Mouse (Mus musculus) kidney, postnatal 10 days (tissue): ENCODE results near the gene Akap6.

Source experiments
- DNase-seq: peaks from one replicate; pipeline ENCODE4 v3.0.0; 2021; ENCODE audit warnings: mixed read lengths

The Akap6 gene

GRCm38 (mm10) chr12:52922510-52922909, 223.3 kb downstream of the Akap6 start:
- no peak for DNase-seq

DNA sequence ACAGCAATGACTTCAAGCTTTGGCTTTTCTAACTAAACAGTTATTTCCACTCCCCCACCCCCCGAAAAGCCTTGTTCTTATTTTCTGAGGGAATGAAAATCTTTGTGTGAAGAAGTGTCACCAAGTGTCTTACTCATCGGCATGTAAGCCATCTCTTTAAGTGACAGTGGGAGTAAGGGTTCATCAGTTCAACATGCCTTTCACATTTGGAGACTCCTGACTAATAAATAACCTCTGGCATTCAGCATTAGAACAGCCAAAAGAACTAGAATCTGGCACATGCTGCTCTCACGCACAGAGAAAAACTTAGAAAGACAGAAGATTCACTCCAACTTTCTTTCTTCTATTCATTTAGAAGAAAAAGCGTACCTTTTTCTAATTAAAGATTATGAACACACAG, 226.3 kb downstream of the Akap6 start:
- DNase-seq = no peak

DNA sequence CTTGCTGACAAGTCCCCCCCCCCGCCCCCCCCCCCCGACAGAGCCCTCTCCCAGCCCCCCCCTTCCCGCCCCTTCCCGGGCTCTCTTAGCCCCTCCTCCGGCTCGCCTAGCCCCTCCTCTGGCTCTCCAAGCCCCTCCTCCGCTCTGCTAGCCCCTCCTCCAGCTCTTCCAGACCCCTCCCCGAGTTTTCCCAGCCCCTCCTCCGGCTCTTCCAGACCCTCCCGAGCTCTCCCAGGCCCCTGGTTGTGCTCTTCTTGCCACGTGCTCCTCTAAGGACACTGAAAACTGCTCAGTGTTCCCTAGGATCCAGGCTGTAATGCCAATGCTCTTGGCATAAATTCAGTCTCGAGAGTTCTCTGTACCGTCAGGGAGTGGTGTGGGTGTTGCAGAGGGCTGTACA, 234.6 kb downstream of the Akap6 start:
- no peak for DNase-seq

DNA sequence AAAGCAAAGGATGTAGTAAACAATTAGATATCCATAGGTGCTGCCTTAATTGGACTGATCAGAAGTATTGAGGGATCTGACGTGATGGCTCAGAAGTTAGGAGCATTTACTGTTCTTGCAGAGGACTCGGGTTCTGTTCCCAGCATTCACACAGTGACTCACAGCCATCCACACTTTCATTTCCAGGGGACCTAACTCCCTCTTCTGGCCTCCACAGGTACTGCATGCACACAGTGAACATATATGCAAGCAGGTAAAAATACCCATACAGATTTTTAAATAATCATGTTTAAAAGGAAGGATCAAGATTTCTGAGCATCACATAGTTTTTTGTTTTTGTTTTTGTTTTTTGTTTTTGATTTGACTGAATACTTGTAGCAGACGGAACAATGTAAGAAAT, 235.8 kb downstream of the Akap6 start:
- DNase-seq = no peak

GRCm38 (mm10) chr12:52938786-52939185, 239.6 kb downstream of the Akap6 start:
- DNase-seq = no peak

- DNase-seq = no peak
Observed at GRCm38 (mm10) chr12:52939324-52939946, 240.3 kb downstream of the Akap6 start.

DNA sequence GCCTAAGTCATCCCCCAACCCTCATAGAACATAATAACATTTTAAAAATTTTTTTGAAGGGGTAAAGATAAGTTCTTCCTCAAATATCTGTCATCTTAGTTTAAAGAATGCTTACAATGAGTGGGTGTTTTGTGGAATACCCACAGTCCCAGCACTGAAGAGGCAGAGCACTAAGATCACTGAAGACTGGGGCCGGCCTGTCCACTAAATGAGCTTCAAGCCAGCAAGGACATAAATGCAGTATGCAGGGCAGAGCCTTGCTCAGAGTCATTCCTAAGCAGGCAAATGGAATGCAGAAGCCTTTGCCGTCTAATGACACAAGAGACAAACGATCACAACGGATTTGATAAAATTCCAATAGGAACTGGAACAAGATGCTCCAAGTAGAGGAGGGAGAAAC, 242.8 kb downstream of the Akap6 start:
- no peak for DNase-seq

DNA sequence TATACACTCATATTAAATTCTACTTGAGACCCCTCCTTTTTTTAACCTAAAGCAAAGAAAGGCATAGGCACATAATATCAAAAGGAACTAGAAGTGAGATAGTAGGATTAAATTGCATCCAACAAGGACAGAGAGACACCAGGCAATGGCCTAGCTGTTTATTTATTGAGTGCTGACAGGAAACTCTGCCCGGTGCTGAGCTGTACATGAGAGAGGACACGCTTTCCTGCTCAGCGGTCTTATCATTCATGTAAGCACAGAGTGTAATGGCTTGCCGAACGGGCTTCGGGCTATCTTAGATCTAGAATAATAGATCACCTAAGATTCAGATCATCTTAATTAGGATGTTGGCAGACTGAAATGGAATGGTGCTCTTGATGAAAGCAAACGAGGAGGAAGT, 245.1 kb downstream of the Akap6 start:
- no peak for DNase-seq

- DNase-seq = no peak
Observed at GRCm38 (mm10) chr12:52944949-52945348, 245.8 kb downstream of the Akap6 start.

DNA sequence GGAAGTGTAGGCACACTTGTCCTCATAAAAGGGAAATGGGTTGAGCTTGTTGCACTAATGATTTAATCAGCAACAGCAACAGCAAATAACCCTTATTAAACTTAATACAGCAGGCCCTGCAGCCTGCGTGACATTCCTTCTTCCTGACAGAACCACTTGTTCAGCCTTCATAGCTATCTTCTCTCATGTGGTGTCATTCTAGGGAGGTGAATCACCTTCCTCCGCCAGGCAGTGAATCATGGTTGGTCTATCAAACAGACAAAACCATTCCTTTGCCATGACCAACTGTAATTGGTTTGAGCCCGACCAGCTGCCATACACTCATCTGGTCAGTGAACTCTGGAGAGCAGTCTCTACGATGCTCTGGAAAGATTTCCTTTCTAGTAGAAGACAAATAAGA, 251.5 kb downstream of the Akap6 start:
- DNase-seq = no peak

- DNase-seq = no peak
Observed at GRCm38 (mm10) chr12:52957587-52957986, 258.4 kb downstream of the Akap6 start.

DNA sequence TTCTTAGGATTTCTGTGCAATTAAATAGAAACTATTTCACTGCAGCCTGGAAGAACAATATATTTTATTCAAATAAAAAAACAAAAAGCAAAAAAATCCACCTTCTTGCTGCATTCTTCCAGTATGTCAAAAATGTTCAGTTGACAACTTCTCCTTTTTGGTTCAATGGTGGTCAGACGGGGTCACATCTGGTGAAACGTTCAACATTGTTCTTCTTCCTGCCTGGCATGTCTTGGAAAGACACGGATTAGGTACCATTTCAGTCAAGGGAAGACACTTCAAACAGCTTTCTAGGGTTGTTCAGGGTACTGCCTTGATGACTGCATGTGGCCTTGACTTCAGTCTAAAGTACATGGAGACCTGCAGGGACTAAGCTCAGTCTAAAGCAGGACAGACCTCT, 258.8 kb downstream of the Akap6 start:
- no peak for DNase-seq

DNA sequence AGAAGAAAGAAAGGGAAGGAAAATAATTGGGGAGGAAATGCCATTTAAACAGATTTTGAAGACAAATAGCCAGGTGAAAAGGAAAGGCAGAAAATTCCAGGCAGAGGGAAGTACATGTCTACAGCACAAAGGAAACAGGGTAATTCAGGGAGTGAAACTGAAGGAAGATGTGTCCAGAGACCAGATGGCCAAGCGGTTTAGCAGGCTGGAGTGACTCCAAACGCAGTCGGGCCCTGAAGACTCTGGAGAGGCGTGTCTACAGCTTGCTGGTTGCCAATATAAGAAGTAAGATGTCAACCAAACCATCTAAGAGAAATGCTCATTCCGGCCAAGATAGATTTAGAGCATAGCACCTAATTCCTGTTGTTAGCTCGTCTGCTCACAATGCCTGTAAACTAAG, 292.6 kb downstream of the Akap6 start:
- peak; percentile 12 for DNase-seq

DNA sequence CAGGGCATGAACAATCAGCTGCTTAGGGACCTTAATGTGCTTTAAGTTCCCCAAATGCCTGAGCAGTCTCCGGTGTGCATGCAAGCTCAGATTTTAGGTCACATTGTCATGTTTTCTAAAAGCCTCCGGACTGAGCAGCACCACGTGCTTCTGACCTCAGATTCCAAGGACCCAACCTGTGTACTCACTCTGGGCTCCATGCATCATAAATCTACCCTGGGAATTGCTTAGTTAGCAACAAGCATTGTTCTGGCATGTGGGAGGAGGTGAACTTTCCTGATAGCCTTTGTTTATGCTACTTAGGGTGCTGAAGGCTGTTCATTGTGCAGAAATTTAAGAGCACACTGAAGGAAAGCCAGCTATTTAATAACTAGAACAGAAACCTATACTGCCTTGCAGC, 313.2 kb downstream of the Akap6 start:
- no peak for DNase-seq

DNA sequence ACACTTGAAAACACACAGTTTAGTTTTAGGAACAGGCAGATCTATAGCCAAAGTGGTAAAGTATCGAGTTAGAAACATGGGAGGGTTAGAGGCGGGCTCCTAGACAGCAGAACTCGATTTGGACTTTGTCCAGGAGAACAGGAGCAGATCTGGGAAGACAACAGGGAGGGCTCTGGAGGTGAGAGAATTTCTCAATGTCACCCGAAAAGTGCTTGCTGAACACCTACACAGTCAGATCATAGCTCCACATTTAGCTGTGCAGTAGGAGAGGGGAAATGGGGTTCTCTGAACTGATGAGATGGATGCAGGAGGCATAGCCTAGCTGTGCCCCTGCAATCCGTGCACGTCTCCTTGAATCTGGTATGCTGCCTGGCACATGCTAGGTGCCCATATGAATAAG, 315.4 kb downstream of the Akap6 start:
- DNase-seq = no peak

GRCm38 (mm10) chr12:53024575-53025246, 325.5 kb downstream of the Akap6 start:
- DNase-seq = no peak

DNA sequence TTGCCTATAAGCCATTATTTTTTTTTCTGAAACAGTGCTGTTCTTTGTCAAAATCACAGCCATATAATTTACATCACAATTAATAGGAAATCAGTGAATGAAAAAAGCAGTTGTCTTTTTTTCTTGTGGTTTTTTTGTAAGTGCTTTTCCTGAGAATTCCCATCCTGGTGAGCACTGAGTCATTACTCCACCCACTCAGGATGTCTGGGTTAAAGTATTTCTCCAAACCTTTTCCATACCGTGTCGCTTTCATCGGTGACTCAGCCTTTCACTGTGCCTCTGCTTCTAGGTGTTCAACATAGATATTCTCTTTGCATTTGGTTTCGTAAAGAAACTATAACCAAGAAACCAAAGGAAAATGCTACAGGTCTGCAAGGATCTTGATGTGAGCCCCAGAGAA, 328.1 kb downstream of the Akap6 start:
- no peak for DNase-seq

DNA sequence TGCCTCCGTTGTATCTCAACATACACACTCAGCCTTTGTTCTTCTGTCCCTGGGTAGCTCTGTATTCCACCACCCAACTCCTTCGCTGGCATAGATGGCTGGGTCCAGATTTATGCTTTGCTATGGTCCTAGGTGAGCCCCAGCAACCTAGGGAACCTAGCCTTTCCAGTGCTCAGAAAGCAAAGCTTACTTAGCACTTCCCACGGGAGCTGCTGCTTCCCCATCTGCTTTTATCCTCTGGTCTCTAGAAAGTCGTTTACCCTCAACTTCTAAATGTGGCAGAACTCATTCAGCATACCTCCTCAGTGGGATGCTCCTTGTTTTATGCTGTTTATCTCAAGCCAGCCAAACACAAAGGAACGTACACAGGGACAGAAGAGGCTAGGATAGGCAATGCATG, 329.7 kb downstream of the Akap6 start:
- no peak for DNase-seq

DNA sequence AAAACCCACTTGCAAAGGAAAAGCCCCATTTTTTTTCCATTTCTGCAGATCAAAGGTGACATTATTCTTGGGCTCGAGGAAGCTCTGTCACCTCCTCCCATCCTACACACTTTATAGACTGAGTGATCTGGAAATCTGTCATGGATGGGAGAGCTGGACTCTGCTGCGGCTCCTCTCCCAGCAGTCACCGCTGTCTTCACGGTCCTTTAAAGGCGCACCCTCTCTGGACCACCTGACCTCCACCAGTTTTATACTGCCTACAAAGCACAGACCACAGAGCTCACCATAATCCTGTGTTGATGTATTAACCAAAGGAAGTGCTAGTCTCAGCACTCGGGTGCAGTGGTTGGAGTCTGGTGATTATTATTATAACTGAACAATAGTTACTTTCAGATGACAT, 330.7 kb downstream of the Akap6 start:
- no peak for DNase-seq

- peak; percentile 68 for DNase-seq
Observed at GRCm38 (mm10) chr12:53032762-53033161, 333.6 kb downstream of the Akap6 start.

- peak; percentile 36 for DNase-seq
Observed at GRCm38 (mm10) chr12:53033404-53033913, 334.3 kb downstream of the Akap6 start.

GRCm38 (mm10) chr12:53040634-53041033, 341.5 kb downstream of the Akap6 start:
- DNase-seq = no peak

- DNase-seq = peak; percentile 82
Observed at GRCm38 (mm10) chr12:53042739-53043138, 343.6 kb downstream of the Akap6 start.

DNA sequence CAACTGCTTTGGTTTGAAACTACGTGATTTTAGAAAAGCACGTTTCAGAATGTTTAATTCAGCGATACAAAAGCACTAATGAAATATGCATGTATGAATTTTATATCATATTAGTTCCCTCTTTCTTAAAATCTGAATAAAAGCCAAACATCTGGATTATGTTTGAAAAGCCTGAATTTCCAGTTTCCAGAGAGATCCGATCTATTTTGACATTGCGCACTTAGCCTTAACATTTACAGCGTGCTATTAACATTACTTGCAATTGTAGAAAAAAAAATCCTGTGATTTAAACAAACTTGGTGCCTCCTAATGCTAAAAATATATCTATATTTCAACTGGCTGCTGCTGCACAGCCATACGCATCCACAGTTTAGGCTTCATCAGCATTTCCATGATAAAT, 358.4 kb downstream of the Akap6 start:
- DNase-seq = no peak

GRCm38 (mm10) chr12:53060903-53061302, 361.7 kb downstream of the Akap6 start:
- no peak for DNase-seq
